Mouse (Mus musculus): ENCODE data around the gene Gm1123.

- TF ChIP-seq CTCF (conservative IDR thresholded peaks at IDR 0.05; ENCODE audit: insufficient read depth, insufficient read length, low read depth, low read length) (no peak), POLR2A (IDR thresholded peaks at IDR 0.05; ENCODE audit: low read depth, low read length) (no peak)
These were observed 17.8 kb downstream of the Gm1123 start for GRCm38 (mm10) chr9:99017679-99018078.
